Mouse (Mus musculus) liver, embryonic 13.5 days (tissue): ENCODE data around the gene Dusp1. TPM values are rescaled to one million over a fixed set of nuclear protein-coding genes. Genes with fewer than 3 reads are reported as not detected.

Experiments used
- ATAC-seq: fragments of 200-750 bp; cut with Nextera tagmentation; 2 replicates; pipeline ENCODE4 v1.8.0; 2017; ENCODE audit warnings: low read depth, mild to moderate bottlenecking, moderate number of reproducible peaks, moderate library complexity
- DNase-seq: peaks from one replicate; pipeline ENCODE4 v3.0.0; 2022
- H3K27ac ChIP-seq: fragments of 300-500 bp; sonication (generic); 2 replicates; pipeline ENCODE4 v1.5.1; 2015; ENCODE audit warnings: moderate library complexity, mild to moderate bottlenecking, inconsistent platforms
- H3K27me3 ChIP-seq: fragments of 300-500 bp; sonication (generic); 2 replicates; pipeline ENCODE4 v1.6.1; 2015; ENCODE audit warnings: mild to moderate bottlenecking, inconsistent platforms
- H3K36me3 ChIP-seq: fragments of 300-500 bp; sonication (generic); 2 replicates; pipeline ENCODE4 v1.6.1; 2015; ENCODE audit warnings: mild to moderate bottlenecking, inconsistent platforms
- H3K4me1 ChIP-seq: fragments of 300-500 bp; sonication (generic); replicated peaks from 2 replicates; pipeline ENCODE4 v1.6.1; 2015; ENCODE audit warnings: inconsistent platforms
- H3K4me2 ChIP-seq: fragments of 300-500 bp; sonication (generic); 2 replicates; pipeline ENCODE4 v1.6.1; 2015; ENCODE audit warnings: inconsistent platforms, mild to moderate bottlenecking, moderate library complexity
- H3K4me3 ChIP-seq: fragments of 300-500 bp; sonication (generic); replicated peaks from 2 replicates; pipeline ENCODE4 v1.5.1; 2015; ENCODE audit warnings: mild to moderate bottlenecking, inconsistent platforms
- H3K9ac ChIP-seq: fragments of 300-500 bp; sonication (generic); 2 replicates; pipeline ENCODE4 v1.6.1; 2015; ENCODE audit warnings: mild to moderate bottlenecking, inconsistent platforms
- H3K9me3 ChIP-seq: fragments of 300-500 bp; sonication (generic); replicated peaks from 2 replicates; pipeline ENCODE4 v1.6.1; 2016; ENCODE audit warnings: inconsistent platforms
- WGBS: fragments of 180-500 bp; shearing (Covaris S2); methylation state at CpG from one replicate; pipeline ENCODE4 v1.1.7; 2015; ENCODE audit not compliant: insufficient replicate concordance; 5-methylcytosine and 5-hydroxymethylcytosine counted together
- polyA plus RNA-seq: library from polyadenylated mRNA; unstranded; fragments of >200 nt; fragmentation: Nextera tagmentation; extraction: Ambion mirVana; gene quantifications from 2 replicates; pipeline ENCODE4 v1.2.1, GENCODE M21; 2015

Gene Dusp1
- polyA plus RNA-seq, 1 experiment from 2014 or later = 22.2 TPM

DNA sequence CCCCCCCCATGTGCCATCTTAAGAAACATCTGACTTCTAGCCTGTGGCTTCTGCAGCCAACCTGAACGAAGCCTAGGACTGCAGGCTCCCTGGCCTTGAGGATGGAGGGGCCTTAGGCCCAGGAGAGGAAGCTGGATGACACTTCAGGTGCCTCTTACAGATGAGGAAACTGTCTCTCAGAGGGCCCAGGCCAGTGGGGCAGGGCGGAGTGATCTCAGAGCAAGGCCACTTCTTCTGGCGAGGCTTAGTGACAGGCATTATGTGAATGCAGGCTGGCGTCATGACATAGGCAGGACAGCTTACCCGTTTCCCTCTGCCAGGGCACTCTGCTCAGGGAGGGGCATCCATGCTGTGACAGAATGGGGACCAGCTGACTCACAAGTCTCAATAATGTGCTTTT, 60.1 kb downstream of the Dusp1 start:
- Histone ChIP-seq H3K4me1 (peaks cover 50% of the 10 kb centered on the region), H3K27me3 (no peaks in the 10 kb centered on the region), H3K36me3 (peaks cover 33% of the 10 kb centered on the region), H3K4me3 (no peak overlapping the region), H3K9ac (no peak overlapping the region), H3K27ac (no peak overlapping the region), H3K9me3 (no peaks in the 10 kb centered on the region), H3K4me2 (no peak overlapping the region)
- DNase-seq (no peak), ATAC-seq (no peak)
- 69% methylated on average over 5 of the region's 5 CpGs for WGBS

DNA sequence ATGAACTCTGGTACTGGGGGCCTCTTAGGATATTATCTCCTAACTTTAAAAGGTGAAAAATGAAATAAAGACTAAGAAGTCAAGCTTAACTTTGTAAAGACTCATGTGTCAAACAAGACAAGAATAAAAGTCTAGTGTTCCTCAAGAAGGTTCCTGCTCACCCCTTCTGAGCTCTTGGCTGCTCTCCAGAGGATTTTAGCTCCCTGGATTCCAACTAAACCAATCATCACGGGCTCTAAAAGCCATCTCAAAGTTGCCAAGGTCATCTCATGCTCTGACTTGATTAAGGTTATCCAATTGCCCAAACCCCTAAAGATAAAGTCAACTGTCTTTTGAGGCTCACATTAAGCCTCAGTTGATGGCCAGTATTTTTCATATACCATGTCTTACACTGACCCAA, 63.3 kb downstream of the Dusp1 start:
- 21% methylated on average over 1 of the region's 1 CpGs for WGBS
- no peaks in the 10 kb centered on the region for H3K27me3 ChIP-seq
- H3K4me3 ChIP-seq = no peak overlapping the region
- H3K9ac ChIP-seq = no peak overlapping the region
- no peak overlapping the region for H3K4me2 ChIP-seq
- ATAC-seq (no peak), DNase-seq (no peak)
- no peaks in the 10 kb centered on the region for H3K9me3 ChIP-seq
- peaks cover 2% of the 10 kb centered on the region for H3K36me3 ChIP-seq
- peaks cover 19% of the 10 kb centered on the region for H3K4me1 ChIP-seq
- no peak overlapping the region for H3K27ac ChIP-seq

DNA sequence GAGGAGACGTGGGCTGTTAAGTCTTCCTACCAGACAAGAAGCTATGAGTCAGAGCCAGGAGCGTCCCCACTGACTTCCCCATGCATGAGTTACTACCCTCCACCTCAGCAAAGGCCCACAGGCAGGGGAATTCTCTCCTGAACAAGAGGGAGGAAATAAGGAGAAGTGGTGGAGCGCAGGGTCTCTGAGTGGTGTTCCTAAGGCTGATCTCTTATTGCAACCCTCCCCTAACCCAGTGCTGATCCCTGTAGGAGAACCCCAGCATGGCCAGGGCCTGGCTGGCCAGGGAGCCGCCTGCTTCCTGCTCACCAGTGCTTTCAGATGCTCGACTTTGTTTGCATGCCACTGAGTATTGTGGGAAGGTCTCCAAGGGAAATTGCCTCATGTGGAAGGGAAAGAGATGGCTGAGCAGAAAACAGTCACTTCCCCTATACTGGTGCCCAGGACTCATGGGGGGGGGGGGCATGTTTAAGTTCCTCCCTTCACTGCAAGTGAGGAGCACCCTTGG, 64.5 kb downstream of the Dusp1 start:
- 37% methylated on average over 5 of the region's 5 CpGs for WGBS
- Histone ChIP-seq H3K4me1 (peaks cover 7% of the 10 kb centered on the region), H3K27ac (peak overlapping the region; percentile 1; the same call in 1 of the 2 replicates), H3K36me3 (no peaks in the 10 kb centered on the region), H3K9ac (no peak overlapping the region), H3K4me2 (no peak overlapping the region), H3K27me3 (no peaks in the 10 kb centered on the region), H3K9me3 (peaks cover 11% of the 10 kb centered on the region), H3K4me3 (no peak overlapping the region)
- DNase-seq = no peak
- ATAC-seq = peak; percentile 23; the same call in 1 of the 2 replicates

DNA sequence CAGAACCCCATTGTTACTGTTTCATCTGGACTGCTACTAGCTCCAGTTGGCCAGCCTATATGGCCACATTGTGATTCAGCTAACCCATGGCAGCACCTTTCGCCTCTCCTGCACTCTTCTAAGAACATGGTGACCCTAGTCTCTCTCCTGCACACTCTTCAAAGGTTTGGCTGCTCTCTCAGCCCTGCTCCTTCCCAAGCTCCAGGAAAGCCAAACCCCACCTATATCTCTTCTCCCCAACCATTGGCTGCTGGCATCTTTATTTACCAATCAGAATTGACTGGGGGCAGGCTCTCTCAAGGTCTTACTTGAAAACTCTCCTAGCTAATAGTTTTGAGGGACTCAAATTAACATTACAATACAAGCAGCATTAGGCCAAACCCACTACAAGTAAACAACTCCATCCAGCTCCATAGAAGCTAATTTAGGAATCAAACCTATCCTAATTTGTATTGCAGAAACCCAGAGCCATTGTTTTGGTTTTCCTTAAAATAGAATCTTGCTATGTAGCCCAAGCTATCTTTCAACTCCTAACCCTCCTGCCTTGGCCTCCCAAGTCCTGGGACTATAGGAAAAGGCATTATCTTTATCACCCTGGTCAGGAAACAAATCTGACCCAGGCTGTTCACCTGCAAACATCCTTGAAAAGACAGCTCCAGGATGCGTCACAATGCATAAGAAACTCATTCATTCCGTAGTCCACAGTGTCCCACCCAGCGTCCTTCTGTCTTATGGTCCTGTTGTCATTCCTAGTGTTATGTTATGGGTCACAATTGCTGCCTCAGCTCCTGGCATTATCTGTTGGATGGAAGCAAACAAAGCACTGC, 67.1 kb downstream of the Dusp1 start:
- DNase-seq = no peak

DNA sequence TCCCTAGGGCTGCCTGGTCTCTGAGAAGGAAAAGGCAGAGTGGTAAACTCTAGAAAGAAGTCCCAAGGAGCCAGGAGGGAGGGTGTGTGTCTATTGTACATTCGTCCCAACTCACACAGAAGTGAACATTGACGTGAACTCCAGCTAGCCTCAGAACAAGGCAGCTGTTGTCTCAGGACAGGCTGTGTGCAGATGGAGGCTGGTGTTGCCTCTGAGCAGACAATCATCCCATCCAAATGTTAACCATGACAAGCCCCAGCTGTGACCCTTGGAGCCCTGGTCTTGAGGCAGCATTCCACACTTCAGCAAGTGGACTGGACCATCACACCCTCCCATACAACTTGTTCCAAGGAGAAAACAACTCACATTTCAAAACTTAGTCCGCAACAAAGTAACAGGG, 69.7 kb downstream of the Dusp1 start:
- H3K9ac ChIP-seq = no peak overlapping the region
- H3K36me3 ChIP-seq = no peaks in the 10 kb centered on the region
- 0 out of 2 replicates have a peak, but pooled peaks cover 2% of the 10 kb centered on the region for H3K27me3 ChIP-seq
- DNase-seq = no peak
- ATAC-seq = no peak
- H3K4me1 ChIP-seq = no peaks in the 10 kb centered on the region
- no peak overlapping the region for H3K4me3 ChIP-seq
- no peak overlapping the region for H3K4me2 ChIP-seq
- no peak overlapping the region for H3K27ac ChIP-seq
- WGBS = 79% methylated on average over 3 of the region's 3 CpGs
- peaks cover 14% of the 10 kb centered on the region for H3K9me3 ChIP-seq

More for the DNA sequence above, 67.1 kb downstream of the Dusp1 start:
- H3K27ac ChIP-seq = no peak overlapping the region
- no peaks in the 10 kb centered on the region for H3K27me3 ChIP-seq
- no peak overlapping the region for H3K4me3 ChIP-seq
- H3K36me3 ChIP-seq = no peaks in the 10 kb centered on the region
- H3K9me3 ChIP-seq = peaks cover 14% of the 10 kb centered on the region
- 72% methylated on average over 4 of the region's 4 CpGs for WGBS
- no peak overlapping the region for H3K4me2 ChIP-seq
- H3K4me1 ChIP-seq = 0 out of 2 replicates have a peak, but pooled peaks cover 6% of the 10 kb centered on the region
- no peak overlapping the region for H3K9ac ChIP-seq
- ATAC-seq = no peak

DNA sequence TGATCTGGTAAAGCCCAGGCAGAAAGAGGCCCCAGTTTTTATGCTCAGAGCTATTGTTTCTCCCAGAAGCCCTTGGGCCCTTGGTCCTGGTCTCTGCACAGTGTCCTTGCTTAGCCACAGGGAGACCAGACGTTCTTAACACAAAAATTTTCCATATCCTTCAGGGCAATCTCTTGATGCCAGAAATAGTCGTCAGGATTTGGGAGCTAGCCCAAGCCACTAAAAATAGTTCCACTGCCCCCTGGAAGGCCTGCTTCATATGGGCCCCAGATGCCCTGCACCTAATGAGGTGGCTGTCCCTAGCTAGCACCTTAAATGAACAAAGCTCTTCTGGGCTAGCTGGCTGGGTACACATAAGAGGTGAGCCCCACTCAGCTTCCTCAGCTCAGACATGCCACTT, 71.0 kb downstream of the Dusp1 start:
- Histone ChIP-seq H3K27ac (no peak overlapping the region), H3K4me1 (no peaks in the 10 kb centered on the region), H3K9me3 (peaks cover 14% of the 10 kb centered on the region), H3K27me3 (peaks cover 4% of the 10 kb centered on the region; the same call in 1 of the 2 replicates), H3K36me3 (no peaks in the 10 kb centered on the region), H3K4me2 (no peak overlapping the region), H3K4me3 (no peak overlapping the region), H3K9ac (no peak overlapping the region)
- 51% methylated on average over 2 of the region's 2 CpGs for WGBS
- ATAC-seq = no peak
- DNase-seq = no peak

DNA sequence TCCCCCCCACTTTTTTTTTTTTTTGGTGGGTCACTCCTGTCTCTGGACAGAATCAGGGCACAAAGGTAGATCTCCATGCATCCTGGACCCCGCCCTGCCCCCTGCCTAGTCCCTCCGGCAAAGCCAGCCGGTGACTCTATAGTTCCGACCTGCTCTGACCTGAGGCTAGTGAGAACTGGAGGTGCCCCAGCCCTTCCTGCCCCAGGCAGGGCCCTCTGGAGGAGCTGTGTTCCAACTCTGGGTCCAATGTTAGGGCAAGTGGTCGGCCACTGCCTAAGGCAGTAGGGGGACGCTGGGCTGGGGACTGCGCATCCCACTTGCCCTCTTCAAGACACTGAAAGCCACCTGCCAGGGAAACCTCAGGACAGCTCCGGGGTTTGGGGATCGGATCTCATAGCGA, 71.9 kb downstream of the Dusp1 start:
- WGBS = 77% methylated on average over 10 of the region's 10 CpGs
- no peak for DNase-seq
- H3K9ac ChIP-seq = no peak overlapping the region
- peaks cover 14% of the 10 kb centered on the region for H3K9me3 ChIP-seq
- ATAC-seq = no peak
- no peak overlapping the region for H3K4me3 ChIP-seq
- no peaks in the 10 kb centered on the region for H3K36me3 ChIP-seq
- H3K4me1 ChIP-seq = no peaks in the 10 kb centered on the region
- H3K27me3 ChIP-seq = peaks cover 7% of the 10 kb centered on the region; the same call in 1 of the 2 replicates
- no peak overlapping the region for H3K4me2 ChIP-seq
- H3K27ac ChIP-seq = no peak overlapping the region

DNA sequence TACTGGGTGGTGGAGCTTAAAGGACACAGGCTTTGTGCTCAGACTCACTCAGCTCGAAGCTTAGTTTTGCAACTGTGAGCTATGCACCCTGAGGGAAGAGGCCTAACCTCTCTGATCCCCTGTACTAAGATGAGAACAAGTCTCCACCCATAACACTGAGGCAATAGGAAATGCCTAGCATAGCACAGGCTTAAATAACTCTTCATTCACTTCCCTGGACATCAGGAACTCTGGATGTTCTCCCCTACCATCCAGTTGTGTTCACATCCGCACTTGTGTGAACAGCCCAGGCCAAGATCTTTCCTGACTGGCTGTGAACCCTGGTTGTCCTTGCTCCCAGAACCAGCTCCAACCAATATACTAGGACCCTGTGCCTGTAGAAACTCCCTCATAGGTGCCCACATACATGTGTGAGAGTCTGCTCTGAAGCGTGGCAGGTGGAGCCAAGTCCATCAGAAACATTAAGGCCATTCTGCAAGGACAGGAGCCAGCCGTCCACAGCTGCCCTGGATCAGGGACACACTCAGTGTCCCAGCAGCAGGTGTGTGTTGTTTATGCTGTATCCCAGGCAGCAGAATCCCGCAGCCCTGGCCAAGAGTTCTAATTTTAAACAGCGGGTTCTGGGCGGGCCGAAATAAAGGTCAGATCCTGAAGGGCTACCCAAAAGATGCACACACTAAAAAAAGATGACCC, 73.1 kb downstream of the Dusp1 start:
- no peaks in the 10 kb centered on the region for H3K4me1 ChIP-seq
- no peak overlapping the region for H3K4me3 ChIP-seq
- no peak overlapping the region for H3K9ac ChIP-seq
- no peak overlapping the region for H3K27ac ChIP-seq
- ATAC-seq (no peak), DNase-seq (no peak)
- H3K36me3 ChIP-seq = no peaks in the 10 kb centered on the region
- H3K27me3 ChIP-seq = peaks cover 7% of the 10 kb centered on the region; the same call in 1 of the 2 replicates
- WGBS = 72% methylated on average over 8 of the region's 8 CpGs
- peaks cover 14% of the 10 kb centered on the region for H3K9me3 ChIP-seq
- H3K4me2 ChIP-seq = no peak overlapping the region

DNA sequence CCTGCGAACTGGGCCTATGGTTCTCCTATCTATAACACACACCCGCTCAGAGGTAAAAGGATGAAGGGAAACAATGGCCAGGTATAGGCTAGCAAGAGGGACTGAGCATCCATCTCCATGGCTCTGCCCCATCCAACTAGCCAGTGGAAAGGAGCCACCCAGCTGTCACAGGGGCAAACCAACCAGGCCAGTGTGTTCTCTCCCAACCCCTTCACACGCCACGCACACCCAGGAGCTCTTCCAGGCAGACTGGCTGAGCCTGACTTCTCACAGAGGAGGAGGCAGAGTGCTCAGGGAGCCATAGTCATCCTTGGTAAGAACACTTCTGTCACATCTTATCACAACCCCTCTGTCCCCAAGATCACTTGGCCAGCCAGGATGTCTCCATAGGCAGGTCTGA, 74.0 kb downstream of the Dusp1 start:
- peaks cover 7% of the 10 kb centered on the region for H3K9me3 ChIP-seq
- H3K9ac ChIP-seq = no peak overlapping the region
- H3K4me2 ChIP-seq = no peak overlapping the region
- no peak overlapping the region for H3K4me3 ChIP-seq
- H3K27ac ChIP-seq = no peak overlapping the region
- ATAC-seq (no peak), DNase-seq (no peak)
- no peaks in the 10 kb centered on the region for H3K36me3 ChIP-seq
- H3K27me3 ChIP-seq = peaks cover 7% of the 10 kb centered on the region; the same call in 1 of the 2 replicates
- no peaks in the 10 kb centered on the region for H3K4me1 ChIP-seq
- 70% methylated on average over 4 of the region's 4 CpGs for WGBS

DNA sequence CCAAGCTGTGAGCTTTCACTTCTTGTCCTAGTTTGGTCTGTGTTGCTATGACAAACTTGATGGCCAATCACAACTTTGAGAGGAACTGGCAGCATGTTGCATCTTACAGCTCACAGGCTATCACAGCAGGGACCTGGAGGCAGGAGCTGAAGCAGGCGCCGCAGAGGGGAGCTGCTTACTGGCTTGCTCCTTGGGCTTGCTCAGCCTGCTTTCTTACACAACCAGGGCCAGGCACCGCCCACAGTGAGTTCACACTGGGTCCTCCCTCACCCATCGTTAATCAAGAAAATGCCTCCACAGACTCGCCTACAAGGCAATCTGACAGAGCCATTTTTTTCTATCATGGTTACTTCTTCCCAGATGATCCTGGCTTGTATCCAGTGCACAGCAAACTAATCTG, 74.7 kb downstream of the Dusp1 start:
- Histone ChIP-seq H3K9me3 (peaks cover under 1% of the 10 kb centered on the region; the same call in 1 of the 2 replicates), H3K4me1 (no peaks in the 10 kb centered on the region), H3K9ac (no peak overlapping the region), H3K27ac (no peak overlapping the region), H3K4me2 (no peak overlapping the region), H3K27me3 (peaks cover 8% of the 10 kb centered on the region; the same call in 1 of the 2 replicates), H3K4me3 (no peak overlapping the region), H3K36me3 (no peaks in the 10 kb centered on the region)
- WGBS = 54% methylated on average over 5 of the region's 5 CpGs
- DNase-seq (no peak), ATAC-seq (no peak)

DNA sequence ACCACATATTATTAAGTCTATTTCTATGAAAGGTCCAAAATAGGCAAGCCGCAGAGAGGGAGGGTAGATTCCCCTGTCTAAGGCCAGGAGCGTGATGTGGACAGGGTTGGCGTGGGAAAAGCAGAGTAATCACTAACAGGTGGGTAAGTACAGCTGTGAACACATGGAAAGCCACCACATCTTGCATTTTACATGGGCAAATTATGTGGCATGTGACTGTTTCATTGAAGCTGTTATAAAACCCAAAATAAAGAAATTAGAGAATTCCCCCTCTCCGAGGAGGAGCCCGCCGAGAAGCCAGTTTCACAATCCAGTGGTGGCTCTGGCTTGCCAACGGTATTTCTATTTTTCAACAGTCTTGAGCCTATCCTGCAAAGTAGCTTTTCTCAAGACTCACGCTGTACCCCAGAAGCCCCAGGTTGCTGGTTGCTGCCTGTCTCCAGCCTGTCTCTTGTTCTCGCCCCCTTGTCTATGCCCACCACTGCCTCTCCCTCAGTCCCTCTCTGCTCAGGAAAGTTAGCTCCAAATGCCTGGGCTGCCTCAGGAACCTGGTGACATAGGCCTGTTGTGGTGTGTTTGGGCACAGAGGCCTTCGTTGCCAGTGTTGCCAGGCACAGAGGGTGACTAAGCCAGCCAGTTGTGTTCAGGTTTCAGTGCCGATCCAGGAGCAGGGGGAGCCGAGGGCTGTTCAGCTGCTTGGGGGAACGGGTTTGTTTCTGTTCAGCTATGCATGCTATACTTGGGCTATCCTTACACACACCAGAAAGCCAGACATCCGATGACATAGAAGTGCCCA, 77.1 kb downstream of the Dusp1 start:
- ATAC-seq = no peak
- no peak overlapping the region for H3K4me2 ChIP-seq

More for the DNA sequence above, 77.1 kb downstream of the Dusp1 start:
- H3K4me3 ChIP-seq = no peak overlapping the region
- no peak overlapping the region for H3K9ac ChIP-seq
- H3K27ac ChIP-seq = no peak overlapping the region
- 71% methylated on average over 14 of the region's 14 CpGs for WGBS
- no peaks in the 10 kb centered on the region for H3K36me3 ChIP-seq
- H3K4me1 ChIP-seq = no peaks in the 10 kb centered on the region
- no peaks in the 10 kb centered on the region for H3K9me3 ChIP-seq
- peaks cover 11% of the 10 kb centered on the region; the same call in 1 of the 2 replicates for H3K27me3 ChIP-seq
- no peak for DNase-seq
